ENCODE assay signal across 24 mouse cellular contexts in genomic region chr4:26338604-26339003, GRCm38 (mm10). TPM values are rescaled to one million over a fixed set of nuclear protein-coding genes. Genes with fewer than 3 reads are reported as not detected.
DNase-seq lines count a peak whose midpoint lies in the region; ATAC-seq and TF ChIP-seq lines count a peak whose summit lies in the region.
"Had no signal": no experiment of that assay in that cellular context is flagged by ENCODE, and none has a peak within 500 bp of the region (broad histone marks: within the 10 kb centered on the region; RNA-seq: fewer than 3 reads in every experiment).

No protein-coding gene starts in this region.

- ATAC-seq in neutrophil, adult 5-6 weeks (ENCODE audit: extremely low read depth, insufficient number of reproducible peaks, low FRiP score, poor library complexity, severe bottlenecking), result peak; percentile 81
- ATAC-seq: activated CD4-positive, CD25-positive, alpha-beta regulatory T cell, adult 4 months; forebrain, embryonic 14.5 days; forebrain, embryonic 16.5 days; Patski had no signal

- H3K4me1 ChIP-seq in spleen, adult 2 months (ENCODE audit: control insufficient read depth, insufficient read depth, insufficient read length), result peaks cover 7% of the 10 kb centered on the region
- H3K4me1 ChIP-seq: embryonic facial prominence, embryonic 13.5 days; embryonic facial prominence, embryonic 15.5 days; forebrain, embryonic 10.5 days; forebrain, embryonic 12.5 days had no signal

- no peaks in the 10 kb centered on the region; the same call in 1 of the 2 replicates for H3K36me3 ChIP-seq in spleen, adult 2 months (ENCODE audit: control insufficient read depth, insufficient read depth, low read length)
- H3K36me3 ChIP-seq: embryonic facial prominence, embryonic 15.5 days; forebrain, embryonic 12.5 days had no signal

- no peaks in the 10 kb centered on the region for H3K27me3 ChIP-seq in spleen, adult 2 months (ENCODE audit: control insufficient read depth, insufficient read depth, low read length)
- H3K27me3 ChIP-seq: embryonic facial prominence, embryonic 13.5 days; embryonic facial prominence, embryonic 15.5 days; forebrain, embryonic 12.5 days; Patski had no signal

- WGBS in spleen, adult 2 months, result 33% methylated on average over 5 of the region's 5 CpGs

- H3K27ac ChIP-seq in spleen, adult 2 months (ENCODE audit: insufficient read depth, low read length), result peak overlapping the region; percentile 37
- H3K27ac ChIP-seq: embryonic facial prominence, embryonic 13.5 days; embryonic facial prominence, embryonic 15.5 days; forebrain, embryonic 10.5 days; forebrain, embryonic 12.5 days had no signal

- TF ChIP-seq CTCF in spleen, adult 2 months (IDR thresholded peaks at IDR 0.05; ENCODE audit: extremely low read depth, insufficient read depth, insufficient read length, insufficient replicate concordance), result no peak

- peak in 1 of 2 experiments; percentile 62 for DNase-seq in spleen, adult 2 months (ENCODE audit: low read depth in 1 of 2, low spot score in 2 of 2)
- DNase-seq in spleen, postnatal 4 days (ENCODE audit: low spot score in 2 of 2), result no peak
- DNase-seq in B cell, adult 2 months, result peak; percentile 31 to 37
- no peak for DNase-seq in adrenal gland, postnatal 25 days
- no peak for DNase-seq in testis, postnatal 10 days (ENCODE audit: low spot score)
- DNase-seq: adrenal gland, adult 8-10 months; adrenal gland, postnatal 14 days; cerebellum, adult 11 months; cerebellum, adult 18-20 months; cerebellum, adult 8-10 months; cerebellum, adult 9-11 months; cerebellum, postnatal 14 days; cerebellum, postnatal 36 days; embryo, embryonic 11 days had no signal

- TF ChIP-seq POLR2A in spleen, adult 2 months (IDR thresholded peaks at IDR 0.05; ENCODE audit: low read depth, low read length), result no peak

- no peak overlapping the region for H3K4me3 ChIP-seq in spleen, adult 2 months (ENCODE audit: extremely low read depth, insufficient read depth, insufficient read length)
- H3K4me3 ChIP-seq: embryonic facial prominence, embryonic 13.5 days; embryonic facial prominence, embryonic 15.5 days; erythroblast, embryonic 14.5 days; forebrain, embryonic 10.5 days; forebrain, embryonic 12.5 days had no signal

RNA-seq across cellular contexts. Expression of gene Manea, which starts 8.1 kb away (rescaled TPM):
- 14.3 and 18.1 TPM in 2 replicates for polyA plus RNA-seq in spleen, adult 2 months (2012; rRNA removed)
- 15.8 and 18.4 TPM in 2 replicates for total RNA-seq in neutrophil, adult 5-6 weeks (2017)
- total RNA-seq in adrenal gland, postnatal 25 days (2021), result 19.2 and 19.4 TPM in 2 replicates

Comparison
In these comparisons a context has a peak if more than half of its experiments do, and no peak if none do; other contexts are left out.
1. DNase-seq: peak in B cell, adult 2 months (2 of 2); none in spleen, postnatal 4 days (0 of 2), adrenal gland, postnatal 25 days (single experiment) and testis, postnatal 10 days (single experiment).